Mouse (Mus musculus) ovary, postnatal 14 days (tissue): Measurements from ENCODE around the gene Psmc4.
A peak's percentile ranks its signal among the peaks of the same experiment; 100 is the strongest.

Experiments
- DNase-seq: peaks from one replicate; pipeline ENCODE4 v3.0.0; 2022; ENCODE audit warnings: low spot score

Gene Psmc4

DNA sequence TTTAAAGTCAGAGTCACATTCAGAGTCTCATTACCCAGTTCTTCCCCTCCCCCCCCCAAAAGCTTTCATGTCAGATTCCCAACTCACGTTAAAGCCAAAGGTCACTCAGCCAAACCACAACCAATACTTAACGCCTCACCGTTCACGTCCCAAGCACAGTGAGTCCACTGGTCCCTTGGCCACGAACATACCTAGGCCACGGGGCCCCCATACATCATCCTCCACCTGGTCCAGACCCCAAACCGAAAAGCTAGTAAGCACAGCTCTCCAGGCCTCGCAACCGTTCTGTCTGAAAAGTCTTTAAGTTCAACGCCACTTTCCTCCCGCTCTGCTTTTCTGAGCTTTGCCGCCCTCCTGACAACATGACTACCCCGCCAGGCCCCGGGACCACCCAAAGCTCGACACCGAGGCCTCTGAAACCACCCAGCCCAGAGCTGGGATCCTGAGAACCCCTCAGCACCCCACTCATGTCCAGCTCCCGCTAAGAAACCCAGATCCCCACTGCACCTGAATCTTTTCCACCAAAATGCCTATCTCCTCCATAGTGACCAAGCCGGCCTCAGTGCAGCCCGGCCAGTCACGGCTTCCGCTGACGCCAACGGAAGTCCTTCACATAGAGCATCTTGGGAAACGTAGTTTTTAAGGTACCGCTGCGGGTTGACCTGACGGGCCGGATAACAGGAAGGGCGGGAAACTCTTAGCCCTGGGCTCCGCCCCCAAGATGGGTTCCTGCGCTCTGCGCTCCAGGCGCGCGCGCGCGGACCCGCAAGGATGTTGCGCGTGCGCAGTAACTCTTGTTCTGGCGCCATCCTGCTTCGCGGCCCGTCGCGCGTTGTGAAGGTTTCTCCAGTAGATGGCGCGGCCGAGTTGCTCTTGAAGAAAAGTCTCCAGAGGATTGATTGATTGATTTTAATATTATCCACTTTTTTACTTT lies at the start of gene Psmc4:
Gene Psmc4, minus strand, starts transcription at position 626 of the 934 bp plus-strand sequence.
- peak; percentile 98 for DNase-seq

DNA sequence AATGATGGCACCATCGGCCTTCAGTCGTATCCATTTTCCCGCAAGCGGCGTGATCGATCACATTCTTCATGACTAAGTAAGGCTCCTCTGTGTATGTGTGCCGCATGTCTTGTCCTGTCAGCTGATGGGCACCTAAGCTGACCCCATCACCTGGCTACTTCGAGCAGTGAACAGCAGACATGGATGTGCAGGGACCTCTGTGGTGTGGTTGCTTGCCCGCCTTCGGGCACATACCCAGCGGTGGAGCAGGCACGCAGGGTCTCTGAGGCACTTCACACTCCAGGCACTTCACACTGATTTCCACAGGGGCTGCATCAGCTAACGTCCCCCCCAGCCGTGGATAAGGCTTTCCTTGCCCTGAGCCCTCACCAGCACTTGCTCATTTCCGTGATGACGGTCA lies 49.2 kb upstream of the Psmc4 start:
- DNase-seq = no peak

DNA sequence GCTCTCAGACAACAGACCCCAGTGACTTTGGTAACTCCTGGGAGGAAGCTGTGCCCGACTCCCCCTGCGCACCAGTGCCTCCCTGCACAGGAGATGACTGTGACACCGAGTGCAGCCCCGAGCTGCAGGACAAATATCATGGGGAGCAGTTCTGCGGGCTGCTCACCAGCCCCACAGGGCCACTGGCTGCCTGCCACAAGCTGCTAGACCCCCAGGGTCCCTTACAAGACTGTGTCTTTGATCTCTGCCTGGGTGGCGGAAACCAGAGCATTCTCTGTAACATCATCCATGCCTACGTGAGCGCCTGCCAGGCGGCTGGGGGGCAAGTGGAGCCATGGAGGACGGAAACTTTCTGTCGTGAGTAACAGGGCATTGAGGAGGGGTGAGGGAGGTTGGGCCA lies 43.6 kb upstream of the Psmc4 start:
- no peak for DNase-seq

DNA sequence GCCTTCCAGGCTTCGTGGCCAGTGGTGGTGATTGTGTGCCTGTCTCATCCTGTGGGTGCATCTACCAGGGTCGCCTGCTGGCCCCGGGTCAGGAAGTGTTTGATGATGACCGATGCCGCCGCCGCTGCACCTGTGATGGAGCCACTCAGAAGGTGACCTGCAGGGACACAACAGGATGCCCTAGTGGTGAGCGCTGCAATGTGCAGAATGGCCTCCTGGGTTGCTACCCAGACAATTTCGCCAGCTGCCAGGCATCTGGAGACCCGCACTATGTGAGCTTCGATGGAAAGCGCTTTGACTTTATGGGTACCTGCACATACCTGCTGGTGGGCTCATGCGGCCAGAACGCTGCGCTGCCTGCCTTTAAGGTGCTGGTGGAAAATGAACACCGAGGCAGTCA lies 36.3 kb upstream of the Psmc4 start:
- DNase-seq = no peak

DNA sequence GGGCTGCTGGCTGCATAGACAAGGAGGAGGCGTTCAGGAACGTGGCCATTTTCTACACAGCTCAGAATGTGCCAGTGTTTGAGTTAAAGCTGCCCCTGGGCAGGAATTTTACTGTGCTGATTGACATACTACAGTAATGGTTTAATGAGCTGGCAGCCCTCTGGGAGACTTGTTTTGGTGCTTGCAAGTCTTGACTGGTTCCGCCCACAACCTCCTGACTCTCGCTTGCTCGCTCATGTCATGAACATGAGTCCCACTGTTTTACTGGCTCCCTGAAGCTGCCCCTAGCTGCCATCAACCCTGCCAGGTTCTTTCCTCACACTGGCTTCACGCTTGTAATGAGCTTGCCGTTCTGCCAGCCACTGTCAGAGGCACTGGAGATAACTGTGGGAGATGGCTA lies 34.3 kb upstream of the Psmc4 start:
- no peak for DNase-seq

DNA sequence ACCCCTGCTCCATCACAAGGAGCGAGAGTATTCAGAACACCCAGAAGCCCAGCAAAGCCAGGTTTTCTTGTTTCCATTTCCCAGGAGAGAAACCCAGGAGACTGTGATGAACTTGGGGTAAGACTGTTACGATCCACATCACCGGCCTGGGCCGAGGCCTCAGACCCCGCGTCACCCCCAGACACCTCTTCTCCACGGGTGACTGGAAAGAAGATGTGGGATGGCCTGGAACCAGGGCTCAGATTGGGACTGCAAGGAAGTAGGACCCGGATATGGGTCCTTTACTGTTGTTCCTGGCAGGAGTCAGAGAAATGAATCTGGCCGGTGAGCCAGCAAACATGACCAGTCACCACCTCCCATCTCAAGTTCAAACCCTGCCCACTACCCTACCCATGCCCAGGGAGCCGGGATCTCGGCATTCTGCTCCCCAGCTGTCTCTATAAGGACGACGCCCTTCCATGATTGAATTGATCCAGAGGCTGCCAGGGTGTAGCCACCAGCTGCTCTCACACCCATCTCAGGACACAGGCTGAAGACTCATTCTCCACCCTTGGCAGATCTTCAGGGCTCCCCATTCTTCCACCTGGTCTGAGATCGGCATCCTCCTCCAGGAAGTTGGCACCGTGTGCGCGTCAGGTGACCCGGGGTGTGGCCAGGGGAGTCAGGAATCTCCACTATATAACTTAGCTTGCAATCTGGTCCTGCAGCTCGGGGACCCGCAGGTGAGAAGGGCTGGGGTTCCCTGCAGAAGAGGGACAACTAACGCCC lies 20.8 kb upstream of the Psmc4 start, which contains the start of gene Fcgbp:
Gene Fcgbp, plus strand, starts transcription at position 706 of the 768 bp plus-strand sequence.
- no peak for DNase-seq

DNA sequence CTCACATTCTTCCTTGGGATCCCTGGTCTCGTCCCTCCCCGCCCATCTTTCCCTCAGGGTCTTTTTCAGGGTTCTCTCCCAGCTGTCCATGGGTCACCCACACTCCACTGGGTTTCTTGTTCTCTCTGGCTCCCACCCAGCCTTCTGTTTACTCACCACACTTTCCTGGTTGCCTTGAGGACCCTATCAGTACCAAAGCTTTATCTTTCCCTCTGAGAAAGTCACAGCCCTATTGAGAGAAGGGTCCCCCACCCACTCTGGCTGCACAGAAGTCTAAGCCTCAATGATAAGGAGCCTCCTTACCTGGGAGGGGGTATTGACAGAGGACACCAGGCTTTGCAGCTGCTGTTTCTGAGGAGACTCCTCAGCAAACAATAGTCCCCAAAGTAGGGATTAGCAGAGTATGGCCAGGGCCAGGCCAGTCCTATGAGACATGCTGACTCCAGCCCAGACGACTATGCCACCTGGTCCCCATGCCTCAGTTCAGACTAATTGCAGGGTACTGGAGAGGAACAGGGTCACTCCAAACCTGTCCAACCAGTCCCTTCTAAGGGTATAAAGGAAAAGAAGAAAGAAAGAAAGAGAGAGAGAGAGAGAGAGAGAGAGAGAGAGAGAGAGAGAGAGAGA lies 19.8 kb upstream of the Psmc4 start:
- no peak for DNase-seq

DNA sequence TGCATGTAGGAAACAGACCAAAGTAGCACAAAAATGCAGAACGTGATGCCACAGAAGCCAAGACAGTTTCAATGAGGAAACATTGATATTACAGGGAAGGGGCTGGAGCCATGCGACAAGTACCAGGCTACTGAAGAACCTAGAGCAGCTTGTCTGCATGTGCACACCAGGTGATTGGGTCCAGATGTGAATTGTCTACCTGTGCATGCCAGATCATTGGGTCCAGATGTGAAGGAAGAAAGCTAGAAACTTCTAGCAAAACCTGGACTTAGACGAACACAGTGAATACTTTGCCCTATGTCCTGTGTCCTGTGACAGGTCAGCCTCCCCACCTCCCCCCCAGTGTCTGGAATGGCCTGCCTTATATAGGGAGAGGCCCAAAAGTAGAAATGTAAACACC lies 18.8 kb upstream of the Psmc4 start:
- no peak for DNase-seq

DNA sequence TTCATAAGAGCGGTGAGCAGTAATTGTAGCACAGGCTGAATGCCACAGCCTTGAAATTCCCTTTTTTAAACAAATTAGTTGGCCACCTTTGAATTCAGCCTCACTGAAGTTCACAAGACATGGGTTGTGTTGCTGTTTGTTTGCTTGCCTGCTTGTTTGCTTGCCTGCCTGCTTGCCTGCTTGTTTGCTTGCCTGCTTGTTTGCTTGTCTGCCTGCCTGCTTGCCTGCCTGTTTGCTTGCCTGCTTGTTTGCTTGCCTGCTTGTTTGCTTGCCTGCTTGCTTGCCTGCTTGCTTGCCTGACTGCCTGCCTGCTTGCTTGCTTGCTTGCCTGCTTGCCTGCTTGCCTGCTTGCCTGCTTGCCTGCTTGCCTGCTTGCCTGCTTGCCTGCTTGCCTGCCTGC lies 10.1 kb upstream of the Psmc4 start:
- DNase-seq = no peak

DNA sequence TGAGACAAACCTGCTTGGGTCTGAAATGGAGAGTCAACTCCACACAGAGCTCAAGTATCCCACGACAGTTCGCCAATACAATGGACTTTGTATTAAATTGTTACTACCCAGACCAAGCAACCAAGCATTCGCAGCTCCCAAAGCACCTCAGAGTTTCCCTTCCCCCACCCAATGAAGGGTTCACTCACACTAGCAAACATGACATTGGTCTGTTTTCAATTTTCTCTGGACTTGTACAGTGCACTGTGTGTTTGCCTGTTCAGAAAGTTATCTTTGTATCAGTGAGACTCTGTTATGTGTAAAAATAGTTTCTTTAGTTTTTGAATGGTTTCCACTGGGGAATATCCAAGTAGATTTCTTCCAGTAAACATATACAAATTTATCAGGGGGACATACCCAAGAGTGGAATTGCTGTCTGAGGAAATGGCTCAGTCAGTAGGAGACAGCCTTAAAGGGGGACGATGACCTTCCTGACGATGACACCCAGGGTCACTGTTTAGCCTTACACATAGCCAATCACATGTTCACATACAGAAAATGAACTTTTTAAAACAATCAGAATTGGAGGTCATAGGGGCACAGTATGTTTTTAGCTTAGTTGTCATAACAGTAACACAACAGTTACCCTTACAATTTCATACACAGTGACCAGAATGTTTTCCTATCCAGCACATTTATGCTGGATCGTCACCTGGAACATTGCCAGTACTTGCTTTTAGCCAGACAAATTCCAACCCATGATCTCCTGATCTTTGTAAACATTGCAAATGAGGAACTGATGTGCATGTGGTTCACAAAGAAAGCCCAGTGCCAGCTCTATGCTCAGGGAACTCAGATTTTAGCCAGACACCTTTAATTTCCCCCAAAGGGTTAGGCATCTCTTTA lies 3.4 kb upstream of the Psmc4 start:
- DNase-seq = no peak

DNA sequence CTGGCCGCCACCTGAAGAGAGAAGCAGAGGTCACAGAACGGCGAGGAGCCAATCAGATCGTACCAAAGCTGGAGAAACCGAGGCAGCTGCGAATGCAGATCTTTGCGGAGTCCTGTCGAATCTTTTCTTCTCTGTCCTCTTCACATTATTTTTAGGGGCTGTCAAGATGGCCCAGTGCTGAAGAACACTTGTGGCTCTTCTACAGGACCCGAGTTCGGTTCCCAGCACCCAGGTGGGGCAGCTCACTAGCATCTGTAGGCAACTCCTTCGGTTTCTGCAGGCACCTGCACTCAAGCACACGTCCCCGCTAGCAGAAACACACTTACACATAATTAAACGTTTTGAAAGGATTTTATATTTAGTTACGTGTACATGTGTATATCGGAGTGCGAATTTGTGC lies 683 bp upstream of the Psmc4 start:
- DNase-seq = no peak

DNA sequence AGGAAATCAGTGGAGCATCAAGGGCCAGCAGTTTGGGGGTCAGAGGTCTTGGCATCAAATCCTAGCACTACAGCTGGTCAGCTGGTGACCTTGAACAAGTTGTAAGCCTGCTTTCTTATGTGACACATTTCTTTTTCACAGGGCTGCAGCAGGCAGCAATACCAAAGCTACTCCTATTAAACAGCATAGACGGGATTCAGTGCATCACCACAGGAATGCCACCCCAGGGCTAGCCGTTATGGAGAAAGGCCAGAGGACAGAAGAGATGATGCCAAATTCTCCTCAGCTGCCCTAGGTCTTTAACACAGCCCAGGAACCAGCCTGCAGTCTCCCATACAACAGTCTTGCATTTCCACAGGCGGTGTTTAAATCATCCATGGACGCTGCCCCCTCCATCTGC lies 5.4 kb downstream of the Psmc4 start:
- no peak for DNase-seq

DNA sequence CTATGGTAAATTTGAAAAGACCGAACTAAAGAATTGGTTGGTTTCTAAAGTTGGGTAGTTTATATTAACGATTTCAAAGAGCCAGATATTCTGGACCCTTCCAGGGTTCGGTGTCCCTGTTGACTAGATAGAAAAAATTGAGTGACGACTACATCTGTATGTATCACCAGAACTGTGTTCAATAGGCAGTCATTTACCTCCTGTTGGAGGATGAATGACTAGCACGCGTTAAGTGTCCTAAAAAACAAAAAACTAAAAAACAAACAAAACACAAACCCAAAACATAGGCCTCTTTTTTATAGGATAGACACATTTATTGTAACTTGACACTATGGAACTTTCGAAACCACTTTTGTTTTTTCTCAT lies 35.5 kb downstream of the Psmc4 start:
- no peak for DNase-seq

DNA sequence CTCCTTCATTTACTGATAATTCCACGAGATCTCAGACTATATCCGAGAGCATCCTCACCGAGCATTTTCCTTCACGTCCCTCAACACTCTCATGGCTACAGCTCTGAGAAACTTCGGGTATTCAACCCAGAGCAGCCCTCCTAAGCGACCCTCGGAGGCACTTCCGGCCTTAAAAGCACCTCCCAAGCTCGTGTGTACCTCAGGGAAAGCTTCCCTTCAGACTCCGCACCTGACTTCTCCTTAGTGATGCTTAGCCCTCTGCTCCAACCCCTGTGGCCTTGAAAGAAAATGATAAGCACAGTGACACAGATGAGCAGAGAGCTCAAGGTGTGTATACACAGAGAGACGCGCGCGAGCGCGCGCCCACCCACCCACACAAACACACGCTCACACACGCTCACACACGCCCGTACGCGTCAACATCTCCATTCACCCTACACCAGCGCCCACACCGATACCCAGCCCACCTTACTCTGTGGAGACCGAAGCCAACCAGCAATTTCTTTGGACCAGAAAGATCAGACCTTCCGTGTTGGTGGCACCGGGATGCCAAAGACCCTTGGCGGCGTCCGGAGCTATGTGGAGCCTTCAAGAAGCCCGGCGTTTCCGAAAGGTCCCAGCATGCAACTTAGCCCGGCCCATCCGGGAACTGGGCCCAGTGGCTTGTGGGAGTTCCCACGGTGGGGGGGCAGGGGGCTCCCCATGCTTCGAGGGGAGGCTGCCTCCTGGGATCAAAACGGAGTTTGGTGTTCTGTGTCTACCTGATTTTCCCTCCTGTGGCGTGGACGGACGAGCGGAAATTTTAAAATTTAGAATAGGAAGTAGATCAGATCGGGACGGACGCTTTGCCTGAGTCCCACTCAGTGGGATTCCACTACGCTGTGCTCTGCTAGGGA lies 36.1 kb downstream of the Psmc4 start, which contains the start of gene Zfp850:
Gene Zfp850, minus strand, starts transcription at position 567 of the 896 bp plus-strand sequence.
- peak; percentile 59 for DNase-seq

DNA sequence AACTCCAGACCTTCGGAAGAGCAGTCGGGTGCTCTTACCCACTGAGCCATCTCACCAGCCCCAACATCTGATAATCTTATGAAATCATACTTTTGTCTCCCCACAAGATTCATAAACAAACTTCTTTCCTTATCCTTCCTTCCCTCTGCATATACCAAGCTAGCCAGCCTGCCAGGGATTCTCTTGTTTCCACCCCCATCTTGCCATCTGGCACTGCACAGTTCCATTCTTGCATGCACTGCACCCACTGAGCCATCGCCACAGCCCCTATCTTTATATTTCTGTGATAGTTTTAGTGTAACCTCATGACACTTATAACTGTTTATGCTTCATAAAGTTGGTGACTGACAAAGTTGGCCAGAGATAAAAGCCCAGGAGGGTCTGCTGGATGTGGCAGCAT lies 39.6 kb downstream of the Psmc4 start:
- DNase-seq = no peak
